Mouse (Mus musculus): ENCODE measurements around the gene Sdr9c7. TPM values are rescaled to one million over a fixed set of nuclear protein-coding genes. Genes with fewer than 3 reads are reported as not detected.
A peak's percentile ranks its signal among the peaks of the same experiment; 100 is the strongest.
"Not testable (repeated sequence)": the region's sequence is repeated elsewhere in the genome, so short reads cannot be mapped to it uniquely, and the experiment has no call there.

Gene Sdr9c7
- polyA plus RNA-seq, 1 experiment from 2014 or later: not detected

DNA sequence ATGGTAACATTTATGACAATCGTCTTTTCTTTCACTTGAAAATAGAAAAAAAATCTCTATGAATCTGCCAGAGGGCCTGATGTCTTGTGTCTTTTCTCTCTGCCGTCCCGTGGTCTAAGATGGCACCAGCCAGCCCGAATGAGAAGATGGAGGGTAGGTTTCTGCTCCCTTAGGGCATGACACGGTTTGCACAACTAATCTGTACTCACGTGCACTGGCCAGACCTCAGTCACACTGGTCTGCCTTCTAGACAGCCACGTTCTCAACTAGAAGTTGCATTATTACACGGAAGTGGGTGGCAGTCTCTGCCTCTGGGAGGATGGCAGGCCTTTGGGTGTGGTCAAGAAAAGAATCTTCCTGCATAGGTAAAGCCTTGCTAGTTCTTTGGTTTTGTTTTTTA, 24.7 kb downstream of the Sdr9c7 start:
- no peak for ATAC-seq
- no peak overlapping the region for H3K27ac ChIP-seq (ENCODE audit: low read length)
- H3K4me3 ChIP-seq (replicated peaks; ENCODE audit: low read length): no peak overlapping the region
- peaks cover 6% of the 10 kb centered on the region; the same call in 1 of the 2 replicates for H3K4me1 ChIP-seq (replicated peaks; ENCODE audit: control insufficient read depth, insufficient read depth, low read length)
- H3K9ac ChIP-seq (replicated peaks; ENCODE audit: low read depth, low read length): no peak overlapping the region
- no peaks in the 10 kb centered on the region for H3K9me3 ChIP-seq (ENCODE audit: control insufficient read depth, low read length)
- H3K4me2 ChIP-seq (ENCODE audit: low read length): no peak overlapping the region
- no peaks in the 10 kb centered on the region for H3K36me3 ChIP-seq (ENCODE audit: control insufficient read depth, insufficient read depth)
- 88% methylated on average over 8 of the region's 8 CpGs for WGBS
- H3K27me3 ChIP-seq (replicated peaks; ENCODE audit: control insufficient read depth, insufficient read depth, low read length): no peaks in the 10 kb centered on the region

- Histone ChIP-seq H3K27ac (ENCODE audit: low read length) (no peak overlapping the region), H3K4me1 (replicated peaks; ENCODE audit: control insufficient read depth, insufficient read depth, low read length) (peaks cover 6% of the 10 kb centered on the region; the same call in 1 of the 2 replicates), H3K36me3 (ENCODE audit: control insufficient read depth, insufficient read depth) (no peaks in the 10 kb centered on the region), H3K9ac (replicated peaks; ENCODE audit: low read depth, low read length) (no peak overlapping the region), H3K27me3 (replicated peaks; ENCODE audit: control insufficient read depth, insufficient read depth, low read length) (no peaks in the 10 kb centered on the region), H3K4me2 (ENCODE audit: low read length) (no peak overlapping the region), H3K4me3 (replicated peaks; ENCODE audit: low read length) (no peak overlapping the region), H3K9me3 (ENCODE audit: control insufficient read depth, low read length) (no peaks in the 10 kb centered on the region)
- 66% methylated on average over 7 of the region's 7 CpGs for WGBS
- ATAC-seq: peak; percentile 18; the same call in 1 of the 2 replicates
Measured at GRCm38 (mm10) chr10:127924597-127925378, 26.5 kb downstream of the Sdr9c7 start.

GRCm38 (mm10) chr10:127927737-127928136, 29.4 kb downstream of the Sdr9c7 start:
- no peaks in the 10 kb centered on the region for H3K9me3 ChIP-seq (ENCODE audit: control insufficient read depth, low read length)
- H3K4me3 ChIP-seq (replicated peaks; ENCODE audit: low read length): no peak overlapping the region
- no peak for ATAC-seq
- H3K27me3 ChIP-seq (replicated peaks; ENCODE audit: control insufficient read depth, insufficient read depth, low read length): no peaks in the 10 kb centered on the region
- WGBS: 74% methylated on average over 2 of the region's 2 CpGs
- no peaks in the 10 kb centered on the region for H3K36me3 ChIP-seq (ENCODE audit: control insufficient read depth, insufficient read depth)
- peaks cover 6% of the 10 kb centered on the region; the same call in 1 of the 2 replicates for H3K4me1 ChIP-seq (replicated peaks; ENCODE audit: control insufficient read depth, insufficient read depth, low read length)
- H3K4me2 ChIP-seq (ENCODE audit: low read length): no peak overlapping the region
- no peak overlapping the region for H3K9ac ChIP-seq (replicated peaks; ENCODE audit: low read depth, low read length)
- H3K27ac ChIP-seq (ENCODE audit: low read length): no peak overlapping the region

DNA sequence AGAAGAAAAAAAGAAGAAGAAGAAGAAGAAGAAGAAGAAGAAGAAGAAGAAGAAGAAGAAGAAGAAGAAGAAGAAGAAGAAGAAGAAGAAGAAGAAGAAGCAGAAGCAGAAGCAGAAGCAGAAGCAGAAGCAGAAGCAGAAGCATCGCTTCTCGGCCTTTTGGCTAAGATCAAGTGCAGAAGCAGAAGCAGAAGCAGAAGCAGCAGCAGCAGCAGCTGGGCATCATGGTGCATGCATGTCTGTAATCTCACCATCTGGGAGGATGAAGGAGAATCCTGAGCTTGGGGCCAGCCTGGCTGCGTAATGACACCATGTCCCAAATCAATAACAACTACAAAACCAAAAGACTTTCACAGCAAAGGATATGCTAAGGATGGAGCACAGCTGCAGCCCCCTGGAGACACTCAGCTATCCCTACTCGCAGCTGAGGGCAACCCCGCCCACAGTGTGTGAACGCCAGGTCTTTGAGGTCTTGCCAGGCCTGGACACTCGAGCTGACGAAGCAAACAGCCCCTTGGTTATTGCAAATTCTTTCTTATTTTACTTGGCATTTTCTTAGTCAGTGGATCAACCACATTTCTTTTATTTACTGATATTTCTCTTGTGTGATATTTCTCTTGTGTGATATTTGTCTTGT, 34.1 kb downstream of the Sdr9c7 start:
- no peak overlapping the region for H3K9ac ChIP-seq (replicated peaks; ENCODE audit: low read depth, low read length)
- no peaks in the 10 kb centered on the region for H3K9me3 ChIP-seq (ENCODE audit: control insufficient read depth, low read length)
- WGBS: 71% methylated on average over 8 of the region's 8 CpGs
- H3K4me2 ChIP-seq (ENCODE audit: low read length): no peak overlapping the region
- no peaks in the 10 kb centered on the region for H3K4me1 ChIP-seq (replicated peaks; ENCODE audit: control insufficient read depth, insufficient read depth, low read length)
- ATAC-seq: no peak
- no peaks in the 10 kb centered on the region for H3K27me3 ChIP-seq (replicated peaks; ENCODE audit: control insufficient read depth, insufficient read depth, low read length)
- no peaks in the 10 kb centered on the region for H3K36me3 ChIP-seq (ENCODE audit: control insufficient read depth, insufficient read depth)
- no peak overlapping the region for H3K4me3 ChIP-seq (replicated peaks; ENCODE audit: low read length)
- no peak overlapping the region for H3K27ac ChIP-seq (ENCODE audit: low read length)

- H3K9ac ChIP-seq (replicated peaks; ENCODE audit: low read depth, low read length): no peak overlapping the region
- no peaks in the 10 kb centered on the region for H3K9me3 ChIP-seq (ENCODE audit: control insufficient read depth, low read length)
- WGBS: 33% methylated on average over 8 of the region's 8 CpGs
- no peaks in the 10 kb centered on the region for H3K27me3 ChIP-seq (replicated peaks; ENCODE audit: control insufficient read depth, insufficient read depth, low read length)
- H3K4me3 ChIP-seq (replicated peaks; ENCODE audit: low read length): no peak overlapping the region
- no peak overlapping the region for H3K27ac ChIP-seq (ENCODE audit: low read length)
- H3K36me3 ChIP-seq (ENCODE audit: control insufficient read depth, insufficient read depth): no peaks in the 10 kb centered on the region
- no peak for ATAC-seq
- no peaks in the 10 kb centered on the region for H3K4me1 ChIP-seq (replicated peaks; ENCODE audit: control insufficient read depth, insufficient read depth, low read length)
- no peak overlapping the region for H3K4me2 ChIP-seq (ENCODE audit: low read length)
Measured at GRCm38 (mm10) chr10:127936271-127936670, 38.0 kb downstream of the Sdr9c7 start.

- Histone ChIP-seq H3K9me3 (ENCODE audit: control insufficient read depth, low read length) (no peaks in the 10 kb centered on the region), H3K4me2 (ENCODE audit: low read length) (no peak overlapping the region), H3K36me3 (ENCODE audit: control insufficient read depth, insufficient read depth) (no peaks in the 10 kb centered on the region), H3K9ac (replicated peaks; ENCODE audit: low read depth, low read length) (no peak overlapping the region), H3K27me3 (replicated peaks; ENCODE audit: control insufficient read depth, insufficient read depth, low read length) (no peaks in the 10 kb centered on the region), H3K4me3 (replicated peaks; ENCODE audit: low read length) (no peak overlapping the region), H3K27ac (ENCODE audit: low read length) (no peak overlapping the region), H3K4me1 (replicated peaks; ENCODE audit: control insufficient read depth, insufficient read depth, low read length) (no peaks in the 10 kb centered on the region)
- whole genome bisulfite sequencing: 78% methylated on average over 19 of the region's 19 CpGs
- ATAC-seq: no peak
Measured at GRCm38 (mm10) chr10:127936747-127937409, 38.6 kb downstream of the Sdr9c7 start.

DNA sequence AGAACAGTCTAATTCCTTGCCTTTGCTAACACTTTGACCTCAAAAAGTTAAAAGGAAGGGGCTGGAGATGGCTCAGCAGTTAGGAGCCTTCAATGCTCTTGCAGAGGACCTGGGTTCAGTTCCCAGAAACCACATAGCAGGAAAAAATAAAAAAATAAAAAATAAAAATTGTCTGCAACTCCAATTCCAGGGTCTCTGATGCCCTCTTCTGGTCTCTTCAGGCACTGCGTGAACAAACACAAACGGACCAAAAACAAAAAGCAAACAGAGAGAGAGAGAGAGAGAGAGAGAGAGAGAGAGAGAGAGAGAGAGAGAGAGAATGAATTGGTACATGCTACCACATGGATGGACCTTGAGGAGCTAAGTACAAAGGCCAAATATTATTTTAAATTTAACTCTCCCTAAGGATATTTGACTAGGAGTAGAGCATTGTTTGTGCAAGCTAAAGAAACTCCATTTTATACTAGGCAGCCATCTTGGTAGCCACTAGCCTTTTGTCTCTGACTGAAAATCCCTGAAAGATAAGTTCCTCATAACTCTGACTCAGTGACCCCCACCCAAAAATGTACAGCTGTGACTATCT, 39.2 kb downstream of the Sdr9c7 start:
- Histone ChIP-seq H3K4me2 (ENCODE audit: low read length) (no peak overlapping the region), H3K36me3 (ENCODE audit: control insufficient read depth, insufficient read depth) (no peaks in the 10 kb centered on the region), H3K9ac (replicated peaks; ENCODE audit: low read depth, low read length) (no peak overlapping the region), H3K4me3 (replicated peaks; ENCODE audit: low read length) (no peak overlapping the region), H3K4me1 (replicated peaks; ENCODE audit: control insufficient read depth, insufficient read depth, low read length) (no peaks in the 10 kb centered on the region), H3K27me3 (replicated peaks; ENCODE audit: control insufficient read depth, insufficient read depth, low read length) (no peaks in the 10 kb centered on the region), H3K9me3 (ENCODE audit: control insufficient read depth, low read length) (no peaks in the 10 kb centered on the region), H3K27ac (ENCODE audit: low read length) (no peak overlapping the region)
- 4% methylated on average over 2 of the region's 2 CpGs for WGBS
- ATAC-seq: no peak

DNA sequence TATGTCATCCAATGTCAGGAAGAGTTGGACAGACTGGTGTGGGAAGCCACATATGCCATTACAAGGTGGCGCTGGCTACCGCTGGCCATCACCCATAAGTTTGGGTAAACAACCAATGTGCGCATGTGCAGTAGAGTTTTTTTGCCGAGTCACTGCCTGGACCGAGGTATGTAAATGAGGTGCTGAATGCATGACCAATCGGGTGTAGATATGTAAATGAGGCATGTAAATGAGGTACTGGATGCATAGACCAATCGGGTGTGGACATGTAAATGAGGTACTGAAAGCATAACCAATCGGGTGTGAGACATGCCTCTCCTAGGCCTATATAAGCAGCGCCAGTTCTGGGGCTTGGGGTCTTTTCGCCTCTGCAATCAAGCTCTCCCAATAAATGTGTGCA, 41.3 kb downstream of the Sdr9c7 start:
- 96% methylated on average over 10 of the region's 10 CpGs for WGBS
- H3K27ac ChIP-seq (ENCODE audit: low read length); H3K4me3 ChIP-seq (replicated peaks; ENCODE audit: low read length); H3K4me1 ChIP-seq (replicated peaks; ENCODE audit: control insufficient read depth, insufficient read depth, low read length); H3K9ac ChIP-seq (replicated peaks; ENCODE audit: low read depth, low read length); H3K4me2 ChIP-seq (ENCODE audit: low read length); ATAC-seq; H3K27me3 ChIP-seq (replicated peaks; ENCODE audit: control insufficient read depth, insufficient read depth, low read length); H3K36me3 ChIP-seq (ENCODE audit: control insufficient read depth, insufficient read depth); H3K9me3 ChIP-seq (ENCODE audit: control insufficient read depth, low read length): not testable (repeated sequence)

GRCm38 (mm10) chr10:127945432-127946064, 47.2 kb downstream of the Sdr9c7 start:
- no peak overlapping the region for H3K4me3 ChIP-seq (replicated peaks; ENCODE audit: low read length)
- no peaks in the 10 kb centered on the region for H3K27me3 ChIP-seq (replicated peaks; ENCODE audit: control insufficient read depth, insufficient read depth, low read length)
- 34% methylated on average over 5 of the region's 5 CpGs for WGBS
- peak; percentile 55; the same call in 1 of the 2 replicates for ATAC-seq
- H3K9me3 ChIP-seq (ENCODE audit: control insufficient read depth, low read length): no peaks in the 10 kb centered on the region
- no peak overlapping the region for H3K4me2 ChIP-seq (ENCODE audit: low read length)
- H3K9ac ChIP-seq (replicated peaks; ENCODE audit: low read depth, low read length): no peak overlapping the region
- H3K27ac ChIP-seq (ENCODE audit: low read length): no peak overlapping the region
- H3K36me3 ChIP-seq (ENCODE audit: control insufficient read depth, insufficient read depth): no peaks in the 10 kb centered on the region
- no peaks in the 10 kb centered on the region for H3K4me1 ChIP-seq (replicated peaks; ENCODE audit: control insufficient read depth, insufficient read depth, low read length)
